Mouse (Mus musculus) midbrain, embryonic 16.5 days (tissue): ENCODE measurements around the gene Sirpa. TPM values are rescaled to one million over a fixed set of nuclear protein-coding genes. Genes with fewer than 3 reads are reported as not detected.

Experiments
- ATAC-seq: fragments of 200-750 bp; cut with Nextera tagmentation; 2 replicates; pipeline ENCODE4 v1.8.0; 2017; ENCODE audit warnings: moderate TSS enrichment
- H3K27ac ChIP-seq: fragments of 300-500 bp; sonication (generic); 2 replicates; pipeline ENCODE4 v1.5.1; 2014; ENCODE audit warnings: mild to moderate bottlenecking, low read length, mixed read lengths
- H3K27me3 ChIP-seq: fragments of 300-500 bp; sonication (generic); 2 replicates; pipeline ENCODE4 v1.6.1; 2014; ENCODE audit warnings: low read depth, low read length, mixed read lengths; ENCODE audit not compliant: control insufficient read depth, insufficient read depth
- H3K36me3 ChIP-seq: fragments of 300-500 bp; sonication (generic); 2 replicates; pipeline ENCODE4 v1.6.1; 2014; ENCODE audit warnings: mild to moderate bottlenecking, low read length, moderate library complexity, mixed read lengths; ENCODE audit not compliant: control insufficient read depth, insufficient read depth
- H3K4me1 ChIP-seq: fragments of 300-500 bp; sonication (generic); 2 replicates; pipeline ENCODE4 v1.6.1; 2014; ENCODE audit warnings: mild to moderate bottlenecking, low read length, mixed read lengths; ENCODE audit not compliant: control insufficient read depth, insufficient read depth
- H3K4me2 ChIP-seq: fragments of 300-500 bp; sonication (generic); 2 replicates; pipeline ENCODE4 v1.6.1; 2014; ENCODE audit warnings: mild to moderate bottlenecking, low read length, mixed read lengths
- H3K4me3 ChIP-seq: fragments of 300-500 bp; sonication (generic); 2 replicates; pipeline ENCODE4 v1.5.1; 2014; ENCODE audit warnings: low read depth, mild to moderate bottlenecking, low read length, moderate library complexity, mixed read lengths
- H3K9ac ChIP-seq: fragments of 300-500 bp; sonication (generic); 2 replicates; pipeline ENCODE4 v1.6.1; 2014; ENCODE audit warnings: low read depth, low read length, mixed read lengths
- H3K9me3 ChIP-seq: fragments of 300-500 bp; sonication (generic); replicated peaks from 2 replicates; pipeline ENCODE4 v1.6.1; 2014; ENCODE audit warnings: mild to moderate bottlenecking, low read length, mixed read lengths; ENCODE audit not compliant: control insufficient read depth, poor library complexity, severe bottlenecking
- WGBS: fragments of 180-500 bp; shearing (Covaris S2); extraction: QIAGEN DNeasy Blood & Tissue Kit; methylation state at CpG from one replicate; pipeline ENCODE4 v1.1.7; 2014; 5-methylcytosine and 5-hydroxymethylcytosine counted together
- polyA plus RNA-seq: library from polyadenylated mRNA; unstranded; fragments of >200 nt; fragmentation: Nextera tagmentation; extraction: Ambion mirVana; gene quantifications from 2 replicates; pipeline ENCODE4 v1.2.1, GENCODE M21; 2015

Sirpa gene
- polyA plus RNA-seq, 1 experiment from 2014 or later: 45.9 TPM

GRCm38 (mm10) chr2:129630978-129631660 lies 38.5 kb downstream of the Sirpa start:
- no peak for ATAC-seq
- no peak overlapping the region for H3K4me3 ChIP-seq
- H3K4me2 ChIP-seq: no peak overlapping the region
- no peaks in the 10 kb centered on the region for H3K4me1 ChIP-seq
- 90% methylated on average over 7 of the region's 7 CpGs for WGBS
- peaks cover 8% of the 10 kb centered on the region for H3K36me3 ChIP-seq
- no peak overlapping the region for H3K9ac ChIP-seq
- H3K27ac ChIP-seq: no peak overlapping the region
- no peaks in the 10 kb centered on the region for H3K9me3 ChIP-seq
- H3K27me3 ChIP-seq: no peaks in the 10 kb centered on the region

- no peak overlapping the region for H3K4me3 ChIP-seq
- 89% methylated on average over 7 of the region's 7 CpGs for WGBS
Observed at GRCm38 (mm10) chr2:129632324-129632723, 39.7 kb downstream of the Sirpa start.

GRCm38 (mm10) chr2:129633077-129633732 lies 40.6 kb downstream of the Sirpa start:
- Histone ChIP-seq H3K9ac (no peak overlapping the region), H3K27ac (no peak overlapping the region), H3K9me3 (no peaks in the 10 kb centered on the region), H3K27me3 (no peaks in the 10 kb centered on the region), H3K4me3 (no peak overlapping the region), H3K4me1 (no peaks in the 10 kb centered on the region), H3K36me3 (peaks cover 8% of the 10 kb centered on the region), H3K4me2 (no peak overlapping the region)
- ATAC-seq: no peak
- WGBS: 85% methylated on average over 9 of the region's 9 CpGs

More at GRCm38 (mm10) chr2:129632324-129632723, 39.7 kb downstream of the Sirpa start:
- H3K27me3 ChIP-seq: no peaks in the 10 kb centered on the region
- H3K4me2 ChIP-seq: no peak overlapping the region
- no peak for ATAC-seq
- H3K9me3 ChIP-seq: no peaks in the 10 kb centered on the region
- H3K36me3 ChIP-seq: peaks cover 8% of the 10 kb centered on the region
- no peak overlapping the region for H3K27ac ChIP-seq
- no peak overlapping the region for H3K9ac ChIP-seq
- no peaks in the 10 kb centered on the region for H3K4me1 ChIP-seq

- no peak for ATAC-seq
- no peaks in the 10 kb centered on the region for H3K9me3 ChIP-seq
Observed at GRCm38 (mm10) chr2:129633982-129634381, 41.3 kb downstream of the Sirpa start.

GRCm38 (mm10) chr2:129652616-129653015 lies 60.0 kb downstream of the Sirpa start:
- H3K9me3 ChIP-seq: no peaks in the 10 kb centered on the region
- no peaks in the 10 kb centered on the region for H3K27me3 ChIP-seq
- H3K9ac ChIP-seq: no peak overlapping the region
- 76% methylated on average over 4 of the region's 4 CpGs for WGBS
- no peak overlapping the region for H3K4me2 ChIP-seq
- H3K4me1 ChIP-seq: 0 out of 2 replicates have a peak, but pooled peaks cover 2% of the 10 kb centered on the region
- H3K4me3 ChIP-seq: no peak overlapping the region
- H3K27ac ChIP-seq: no peak overlapping the region
- ATAC-seq: no peak
- H3K36me3 ChIP-seq: no peaks in the 10 kb centered on the region

More at GRCm38 (mm10) chr2:129633982-129634381, 41.3 kb downstream of the Sirpa start:
- WGBS: 96% methylated on average over 3 of the region's 3 CpGs
- H3K4me2 ChIP-seq: no peak overlapping the region
- no peaks in the 10 kb centered on the region for H3K27me3 ChIP-seq
- H3K4me1 ChIP-seq: no peaks in the 10 kb centered on the region
- H3K36me3 ChIP-seq: peaks cover 5% of the 10 kb centered on the region
- no peak overlapping the region for H3K27ac ChIP-seq
- no peak overlapping the region for H3K4me3 ChIP-seq
- H3K9ac ChIP-seq: no peak overlapping the region

GRCm38 (mm10) chr2:129653632-129654031 lies 61.0 kb downstream of the Sirpa start:
- H3K9ac ChIP-seq: no peak overlapping the region
- no peaks in the 10 kb centered on the region for H3K9me3 ChIP-seq
- no peaks in the 10 kb centered on the region for H3K36me3 ChIP-seq
- no peak overlapping the region for H3K27ac ChIP-seq
- 89% methylated on average over 2 of the region's 2 CpGs for WGBS
- H3K4me3 ChIP-seq: no peak overlapping the region
- ATAC-seq: no peak
- no peaks in the 10 kb centered on the region for H3K27me3 ChIP-seq
- no peak overlapping the region for H3K4me2 ChIP-seq
- H3K4me1 ChIP-seq: 0 out of 2 replicates have a peak, but pooled peaks cover 2% of the 10 kb centered on the region

- Histone ChIP-seq H3K36me3 (no peaks in the 10 kb centered on the region), H3K4me1 (no peaks in the 10 kb centered on the region), H3K27ac (no peak overlapping the region), H3K4me3 (no peak overlapping the region), H3K9ac (no peak overlapping the region), H3K9me3 (no peaks in the 10 kb centered on the region), H3K4me2 (no peak overlapping the region), H3K27me3 (no peaks in the 10 kb centered on the region)
- ATAC-seq: no peak
- 85% methylated on average over 4 of the region's 4 CpGs for WGBS
Observed at GRCm38 (mm10) chr2:129654233-129654950, 61.8 kb downstream of the Sirpa start.

- H3K36me3 ChIP-seq: no peaks in the 10 kb centered on the region
- no peak overlapping the region for H3K9ac ChIP-seq
- no peaks in the 10 kb centered on the region for H3K9me3 ChIP-seq
- 92% methylated on average over 4 of the region's 4 CpGs for WGBS
- no peaks in the 10 kb centered on the region for H3K4me1 ChIP-seq
- H3K4me2 ChIP-seq: no peak overlapping the region
- H3K27me3 ChIP-seq: no peaks in the 10 kb centered on the region
- no peak overlapping the region for H3K4me3 ChIP-seq
- no peak overlapping the region for H3K27ac ChIP-seq
- no peak for ATAC-seq
Observed at GRCm38 (mm10) chr2:129655033-129655432, 62.4 kb downstream of the Sirpa start.

- WGBS: 93% methylated on average over 4 of the region's 4 CpGs
- no peak overlapping the region for H3K4me2 ChIP-seq
- no peaks in the 10 kb centered on the region for H3K27me3 ChIP-seq
- H3K9me3 ChIP-seq: no peaks in the 10 kb centered on the region
- H3K9ac ChIP-seq: no peak overlapping the region
- H3K4me3 ChIP-seq: no peak overlapping the region
- H3K27ac ChIP-seq: no peak overlapping the region
- no peaks in the 10 kb centered on the region for H3K36me3 ChIP-seq
- no peaks in the 10 kb centered on the region for H3K4me1 ChIP-seq
- ATAC-seq: no peak
Observed at GRCm38 (mm10) chr2:129658796-129659195, 66.2 kb downstream of the Sirpa start.
